Mouse (Mus musculus) forebrain, postnatal 0 days (tissue): Measurements from ENCODE around the gene Fzr1. TPM values are rescaled to one million over a fixed set of nuclear protein-coding genes. Genes with fewer than 3 reads are reported as not detected.

Experiments used
- ATAC-seq: fragments of 200-750 bp; cut with Nextera tagmentation; 2 replicates; pipeline ENCODE4 v1.8.0; 2017; ENCODE audit warnings: mild to moderate bottlenecking, moderate library complexity
- DNase-seq: peaks from one replicate; pipeline ENCODE4 v3.0.0-alpha.2; 2015
- H3K27ac ChIP-seq: fragments of 300-500 bp; sonication (generic); 2 replicates; pipeline ENCODE4 v1.5.1; 2014; ENCODE audit warnings: low read depth, mild to moderate bottlenecking, antibody characterized with exemption, low read length, moderate library complexity, mixed read lengths
- H3K27me3 ChIP-seq: fragments of 300-500 bp; sonication (generic); 2 replicates; pipeline ENCODE4 v1.6.1; 2014; ENCODE audit warnings: mild to moderate bottlenecking, low read length, mixed read lengths; ENCODE audit not compliant: insufficient read depth
- H3K36me3 ChIP-seq: fragments of 300-500 bp; sonication (generic); 2 replicates; pipeline ENCODE4 v1.6.1; 2014; ENCODE audit warnings: mild to moderate bottlenecking, moderate library complexity; ENCODE audit not compliant: insufficient read depth
- H3K4me1 ChIP-seq: fragments of 300-500 bp; sonication (generic); 2 replicates; pipeline ENCODE4 v1.6.1; 2014; ENCODE audit warnings: antibody characterized with exemption; ENCODE audit not compliant: insufficient read depth
- H3K4me2 ChIP-seq: fragments of 300-500 bp; sonication (generic); 2 replicates; pipeline ENCODE4 v1.6.1; 2014; ENCODE audit warnings: low read depth, mild to moderate bottlenecking, moderate library complexity
- H3K4me3 ChIP-seq: fragments of 300-500 bp; sonication (generic); 2 replicates; pipeline ENCODE4 v1.5.1; 2014; ENCODE audit warnings: low read depth, low read length, mixed read lengths
- H3K9ac ChIP-seq: fragments of 300-500 bp; sonication (generic); 2 replicates; pipeline ENCODE4 v1.6.1; 2014; ENCODE audit warnings: mild to moderate bottlenecking
- H3K9me3 ChIP-seq: fragments of 300-500 bp; sonication (generic); 2 replicates; pipeline ENCODE4 v1.6.1; 2016; ENCODE audit warnings: low read length
- CTCF ChIP-seq: sonication (generic); IDR thresholded peaks from 2 replicates; pipeline ENCODE4 v1.5.1; 2016; ENCODE audit warnings: antibody characterized with exemption, control low read depth, low read depth
- WGBS: fragments of 180-500 bp; shearing (Covaris S2); extraction: QIAGEN DNeasy Blood & Tissue Kit; methylation state at CpG from one replicate; pipeline ENCODE4 v1.1.7; 2014; 5-methylcytosine and 5-hydroxymethylcytosine counted together
- polyA plus RNA-seq: library from polyadenylated mRNA; unstranded; fragments of >200 nt; fragmentation: Nextera tagmentation; extraction: Ambion mirVana; gene quantifications from 2 replicates; pipeline ENCODE4 v1.2.1, GENCODE M21; 2015
- total RNA-seq: library from RNA; depleted of rRNA; stranded (reverse); fragments of >200 nt; gene quantifications from 2 replicates; pipeline ENCODE4 v1.2.3, GENCODE M21; 2014

Fzr1 gene
- total and polyA plus RNA-seq, 2 experiments from 2014 or later = 67.2 to 132 TPM

- ATAC-seq (no peak), DNase-seq (no peak)
- Histone ChIP-seq H3K4me1 (peaks cover 8% of the 10 kb centered on the region), H3K27me3 (no peaks in the 10 kb centered on the region), H3K9ac (no peak overlapping the region), H3K27ac (no peak overlapping the region), H3K36me3 (no peaks in the 10 kb centered on the region), H3K4me3 (no peak overlapping the region), H3K4me2 (no peak overlapping the region), H3K9me3 (no peaks in the 10 kb centered on the region)
- no peak for TF ChIP-seq CTCF
- 76% methylated on average over 4 of the region's 4 CpGs for whole genome bisulfite sequencing
Observed at GRCm38 (mm10) chr10:81355533-81355932, 22.8 kb downstream of the Fzr1 start.

- 68% methylated on average over 9 of the region's 9 CpGs for WGBS
- Histone ChIP-seq H3K4me1 (peaks cover 8% of the 10 kb centered on the region), H3K9ac (no peak overlapping the region), H3K27ac (no peak overlapping the region), H3K9me3 (no peaks in the 10 kb centered on the region), H3K27me3 (no peaks in the 10 kb centered on the region), H3K4me2 (no peak overlapping the region), H3K4me3 (no peak overlapping the region), H3K36me3 (no peaks in the 10 kb centered on the region)
- no peak for DNase-seq
- TF ChIP-seq CTCF = no peak
- ATAC-seq = no peak
Observed at GRCm38 (mm10) chr10:81354738-81355477, 23.4 kb downstream of the Fzr1 start.

GRCm38 (mm10) chr10:81351678-81352291 lies 26.5 kb downstream of the Fzr1 start:
- DNase-seq = no peak
- WGBS = 30% methylated on average over 9 of the region's 9 CpGs
- no peak overlapping the region for H3K4me3 ChIP-seq
- no peak for TF ChIP-seq CTCF
- ATAC-seq = no peak
- no peaks in the 10 kb centered on the region for H3K9me3 ChIP-seq
- no peaks in the 10 kb centered on the region for H3K4me1 ChIP-seq
- H3K36me3 ChIP-seq = no peaks in the 10 kb centered on the region
- no peak overlapping the region for H3K9ac ChIP-seq
- H3K27ac ChIP-seq = no peak overlapping the region
- H3K27me3 ChIP-seq = no peaks in the 10 kb centered on the region
- no peak overlapping the region for H3K4me2 ChIP-seq

GRCm38 (mm10) chr10:81350351-81351063 lies 27.8 kb downstream of the Fzr1 start, which contains the start of gene Hmg20b:
Gene Hmg20b (minus strand): TSS chr10:81350480.
- ATAC-seq (peak; percentile 98), DNase-seq (peak; percentile 99)
- no peaks in the 10 kb centered on the region for H3K27me3 ChIP-seq
- no peaks in the 10 kb centered on the region for H3K9me3 ChIP-seq
- WGBS = 3% methylated on average over 54 of the region's 54 CpGs
- peak within 1 kb of the TSS; percentile 79 for H3K4me2 ChIP-seq
- no peak within 1 kb of the TSS for H3K27ac ChIP-seq
- H3K4me1 ChIP-seq = 0 out of 2 replicates have a peak, but pooled peaks cover 3% of the 10 kb centered on the region
- peak; percentile 93 for TF ChIP-seq CTCF
- H3K9ac ChIP-seq = peak within 1 kb of the TSS; percentile 40
- H3K36me3 ChIP-seq = no peaks in the 10 kb centered on the region
- H3K4me3 ChIP-seq = peak within 1 kb of the TSS; percentile 45

- Histone ChIP-seq H3K4me2 (peak overlapping the region; percentile 79), H3K27ac (no peak overlapping the region), H3K27me3 (peaks cover 3% of the 10 kb centered on the region), H3K4me1 (0 out of 2 replicates have a peak, but pooled peaks cover 3% of the 10 kb centered on the region), H3K4me3 (peak overlapping the region; percentile 45), H3K9ac (peak overlapping the region; percentile 23), H3K9me3 (no peaks in the 10 kb centered on the region), H3K36me3 (no peaks in the 10 kb centered on the region)
- no peak for TF ChIP-seq CTCF
- 6% methylated on average over 25 of the region's 29 CpGs for WGBS
- DNase-seq (no peak), ATAC-seq (no peak)
Observed at GRCm38 (mm10) chr10:81349961-81350350, 28.4 kb downstream of the Fzr1 start.

GRCm38 (mm10) chr10:81349146-81349545 lies 29.2 kb downstream of the Fzr1 start:
- no peaks in the 10 kb centered on the region for H3K36me3 ChIP-seq
- peaks cover 11% of the 10 kb centered on the region for H3K27me3 ChIP-seq
- no peak for TF ChIP-seq CTCF
- H3K9ac ChIP-seq = no peak overlapping the region
- no peak for DNase-seq
- H3K9me3 ChIP-seq = no peaks in the 10 kb centered on the region
- WGBS = 9% methylated on average over 12 of the region's 12 CpGs
- ATAC-seq = no peak
- 0 out of 2 replicates have a peak, but pooled peaks cover 3% of the 10 kb centered on the region for H3K4me1 ChIP-seq
- H3K4me3 ChIP-seq = no peak overlapping the region
- H3K27ac ChIP-seq = no peak overlapping the region
- H3K4me2 ChIP-seq = no peak overlapping the region
